Mouse (Mus musculus): Measurements from ENCODE around the gene Tsks.
A peak's percentile ranks its signal among the peaks of the same experiment; 100 is the strongest.

The Tsks gene

DNA sequence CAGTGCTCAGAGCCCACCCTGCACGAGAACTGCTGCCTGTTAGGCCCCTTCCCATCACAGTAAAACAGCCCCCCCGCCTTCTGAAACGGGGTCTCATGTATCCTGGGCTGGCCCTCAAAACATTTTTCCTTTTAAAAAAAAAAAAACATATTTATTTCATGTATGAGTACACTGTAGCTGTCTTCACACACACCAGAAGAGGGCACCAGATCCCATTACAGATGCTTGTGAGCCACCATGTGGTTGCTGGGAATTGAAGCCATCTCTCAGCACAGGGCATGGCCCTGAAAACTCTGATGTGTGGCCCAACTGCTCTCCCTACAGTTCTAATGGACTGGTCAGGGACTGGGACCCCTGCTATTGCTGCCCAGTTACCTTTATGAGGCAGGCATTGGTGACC, 35.3 kb downstream of the Tsks start:
- DNase-seq (ENCODE audit: low spot score): no peak

DNA sequence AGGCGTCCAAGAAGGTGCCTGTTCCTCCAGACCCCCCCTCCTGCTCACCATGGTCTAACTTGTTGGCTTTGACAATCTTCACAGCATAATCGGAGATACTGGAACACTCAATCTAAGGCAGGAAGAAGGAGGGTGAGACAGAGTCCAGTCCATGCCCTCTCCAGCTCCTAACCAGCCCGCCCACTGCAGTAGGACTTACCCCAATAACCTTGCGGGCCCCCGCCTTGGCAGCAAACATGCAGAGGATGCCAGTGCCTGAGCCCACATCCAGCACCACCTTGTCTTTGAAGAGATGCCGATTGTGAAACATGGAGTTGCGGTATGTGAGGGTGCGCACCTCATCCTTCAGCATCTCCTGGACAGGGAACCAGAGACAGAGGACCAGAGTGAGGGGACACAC, 38.5 kb downstream of the Tsks start:
- no peak for DNase-seq (ENCODE audit: low spot score)

DNA sequence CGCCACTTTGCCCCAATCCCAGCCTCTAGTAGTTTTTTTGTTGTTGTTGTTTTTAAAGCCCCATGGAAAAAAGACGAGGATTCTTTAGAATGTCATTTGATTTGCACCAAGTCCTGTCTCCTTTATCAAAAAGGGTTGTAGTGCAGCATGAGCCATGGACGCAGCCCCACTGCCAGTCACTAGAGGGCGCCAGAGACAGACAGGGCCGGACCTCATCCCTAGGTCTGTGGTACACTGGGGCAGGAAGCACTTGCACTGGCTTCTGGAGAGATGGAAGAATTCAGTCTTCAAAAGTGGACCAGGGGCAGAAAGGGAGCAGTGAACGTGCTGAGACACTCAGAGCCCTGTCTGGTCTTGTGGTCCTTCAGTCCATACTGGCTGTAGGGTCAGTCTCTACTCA, 40.1 kb downstream of the Tsks start:
- peak; percentile 88 for DNase-seq (ENCODE audit: low spot score)

DNA sequence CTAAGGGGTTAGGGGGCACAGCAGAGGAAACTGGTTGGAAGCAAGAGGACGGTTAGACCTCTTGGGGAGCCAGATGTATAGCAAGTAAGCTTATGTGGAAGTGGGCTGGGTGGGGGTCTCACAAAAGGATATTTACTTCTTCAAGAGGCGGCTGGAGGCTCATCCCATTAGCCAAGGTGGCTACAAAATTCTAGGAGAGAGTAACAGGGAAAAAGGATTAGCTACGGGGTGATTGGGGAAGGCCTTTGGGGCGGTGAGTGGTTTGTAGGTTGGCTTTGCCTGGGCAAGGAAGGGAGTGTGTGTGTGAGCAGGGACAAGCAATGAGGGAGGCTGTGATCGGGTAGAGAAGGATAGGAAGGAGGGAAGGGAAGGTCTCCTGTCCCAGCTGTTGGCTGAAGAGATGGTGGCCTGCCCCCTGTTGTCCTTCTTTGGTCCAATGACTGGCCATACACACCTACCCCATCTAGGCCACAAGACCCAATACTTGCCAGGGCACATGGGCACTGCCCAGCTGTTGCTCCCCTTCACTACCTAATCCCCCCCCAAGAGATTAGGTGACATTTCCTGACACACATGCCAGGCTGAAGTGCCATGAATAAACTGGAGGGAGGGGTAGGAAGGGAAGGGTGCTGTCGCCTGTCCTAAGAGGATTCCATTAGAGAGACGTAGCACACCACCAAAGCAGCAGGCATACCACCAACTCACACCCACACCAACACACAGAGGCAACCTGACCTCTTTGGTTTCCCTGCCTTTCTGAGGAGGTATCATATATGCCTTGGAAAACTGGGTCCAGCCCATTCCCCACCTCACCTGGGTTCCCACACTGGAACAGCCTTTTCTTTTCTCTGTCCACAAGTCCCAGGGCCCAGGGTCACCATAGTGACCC, 41.2 kb downstream of the Tsks start:
- no peak for DNase-seq (ENCODE audit: low spot score)

DNA sequence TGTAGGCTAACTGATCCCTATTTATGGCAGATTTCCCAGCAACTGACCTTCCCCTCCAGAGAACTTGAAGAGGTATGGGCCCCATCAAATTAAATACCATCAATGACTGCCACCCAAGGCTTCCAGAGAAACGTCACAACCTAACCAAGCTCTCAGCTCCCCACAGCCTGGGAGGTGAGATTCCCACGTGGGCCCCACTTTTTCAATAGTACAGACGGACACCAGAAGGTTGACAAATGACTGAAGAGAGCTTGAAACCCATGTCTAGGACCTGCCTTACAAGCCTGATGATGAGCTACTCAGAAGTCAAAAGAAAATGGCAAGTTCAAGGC, 41.8 kb downstream of the Tsks start:
- no peak for DNase-seq (ENCODE audit: low spot score)

DNA sequence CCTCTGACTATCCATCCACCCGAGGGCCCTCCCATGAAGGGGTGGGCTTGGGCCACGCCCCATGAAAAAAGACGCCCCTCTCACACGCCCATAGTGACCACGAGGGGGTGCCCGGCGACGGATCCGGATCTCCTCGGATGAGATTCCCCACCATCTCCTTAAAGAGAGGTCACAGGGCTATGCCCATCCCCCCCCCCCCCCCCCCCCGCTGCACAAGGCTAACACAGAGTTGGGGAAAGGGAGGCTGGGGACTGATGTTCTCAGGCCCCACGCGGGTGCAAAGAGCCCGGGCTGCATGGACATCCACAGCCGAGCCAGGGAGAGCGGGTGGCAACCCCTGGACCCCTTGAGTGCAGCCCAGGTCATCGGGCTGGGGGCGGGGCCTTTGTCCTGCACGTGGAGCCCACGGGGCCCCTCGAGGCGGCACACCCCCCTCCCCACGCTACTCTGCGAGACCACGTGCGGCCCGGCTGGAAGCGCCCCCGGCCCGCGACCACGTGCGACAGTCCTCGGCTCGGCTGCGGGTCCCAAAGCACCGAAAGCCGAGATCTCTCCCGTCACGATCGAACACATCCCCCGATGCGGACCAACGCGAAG, 42.7 kb downstream of the Tsks start:
- peak; percentile 66 for DNase-seq (ENCODE audit: low spot score)

DNA sequence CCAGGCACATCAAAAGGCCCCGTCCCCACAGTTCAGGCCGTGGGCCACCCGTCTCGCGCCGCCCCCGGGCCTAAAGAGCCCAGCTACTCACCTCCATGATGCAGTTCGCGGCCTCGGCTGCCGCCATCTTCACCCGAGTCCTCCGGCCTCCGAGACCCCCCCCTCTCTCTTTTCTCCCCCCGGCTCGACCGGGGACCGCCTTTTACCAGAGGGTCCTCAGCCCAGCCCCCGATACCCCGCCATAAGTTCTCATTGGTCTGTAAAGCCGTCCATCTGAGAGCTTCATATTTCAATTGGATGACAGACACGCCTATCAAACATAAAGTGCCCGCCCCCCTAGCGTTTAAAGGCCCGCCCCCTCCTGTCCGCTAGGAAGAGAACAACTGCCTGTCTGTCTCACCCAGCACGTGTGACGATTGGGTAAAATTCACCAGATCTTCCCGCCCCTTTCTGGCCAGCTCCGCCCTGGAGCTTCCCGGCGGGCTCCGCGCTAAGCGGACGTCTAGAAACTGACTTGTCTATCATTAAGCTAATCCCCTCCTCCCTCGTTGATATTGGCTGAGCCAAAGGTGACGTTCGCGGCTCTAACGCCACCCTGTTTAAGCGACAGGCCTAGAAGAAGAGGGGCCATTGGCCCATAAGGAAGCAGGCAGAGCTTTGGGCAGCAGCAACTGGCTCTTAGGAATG, 43.3 kb downstream of the Tsks start, which contains the start of gene Prmt1:
TSS of gene Prmt1 (minus strand) at position 377 of the 687 bp plus-strand sequence.
- peak; percentile 100 for DNase-seq (ENCODE audit: low spot score)

DNA sequence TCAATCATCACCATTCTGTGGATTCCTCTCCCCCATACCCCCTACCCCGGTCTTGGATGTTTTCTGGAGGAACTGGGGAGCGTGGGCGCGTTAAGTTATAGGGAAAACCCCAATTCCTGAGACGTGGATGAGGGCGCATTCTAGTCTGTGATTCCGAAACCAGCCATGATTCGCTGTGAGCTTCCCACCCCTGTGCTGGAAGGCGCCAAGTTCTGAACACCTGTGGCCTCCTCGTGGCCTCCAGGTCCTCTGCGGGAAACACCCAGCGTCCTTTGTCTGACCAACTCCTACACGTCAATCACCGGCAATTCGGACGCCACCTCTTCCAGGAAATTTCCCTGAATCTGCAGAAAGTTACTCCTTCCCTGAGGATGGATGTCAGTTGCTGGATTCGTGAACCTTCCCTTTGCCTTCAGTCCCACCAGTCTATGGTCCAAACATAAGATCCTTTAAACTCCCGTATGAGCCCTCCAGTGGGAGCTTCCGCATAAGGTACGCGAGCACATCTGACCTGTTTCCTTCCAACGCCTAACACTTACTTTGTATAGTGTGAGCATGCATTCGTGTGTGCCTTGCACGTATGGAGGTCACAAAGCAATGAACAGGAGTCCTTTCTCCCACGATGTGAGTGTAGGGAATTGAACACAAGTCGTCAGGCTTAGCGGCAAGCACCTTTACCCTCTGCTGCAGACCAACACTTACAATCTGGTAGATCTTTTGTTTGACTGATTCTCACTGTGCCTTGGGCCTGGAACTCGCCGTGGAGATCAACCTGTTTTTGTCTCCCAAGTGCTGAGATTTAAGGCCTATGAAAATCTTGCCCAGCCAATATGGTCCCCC, 44.1 kb downstream of the Tsks start:
- no peak for DNase-seq (ENCODE audit: low spot score)

DNA sequence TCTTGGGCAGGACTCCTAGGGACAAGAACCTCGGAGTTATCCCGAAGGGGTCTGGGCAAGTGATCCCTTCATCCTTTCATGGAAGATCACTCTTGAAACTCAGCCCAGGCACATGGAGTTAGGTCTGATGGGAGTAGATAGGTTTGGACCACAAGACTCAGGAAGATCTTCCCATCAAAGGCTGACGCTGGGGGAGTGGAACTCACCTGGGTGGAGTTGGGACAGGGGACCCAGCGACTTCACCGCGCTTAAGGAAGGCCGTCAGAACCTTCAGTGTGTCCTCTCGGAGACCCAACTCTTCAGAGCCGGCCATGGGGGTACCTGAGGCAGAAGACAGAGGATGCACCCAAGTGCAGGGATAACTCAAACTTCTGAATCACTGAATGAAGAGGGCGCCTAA, 53.7 kb downstream of the Tsks start:
- no peak for DNase-seq (ENCODE audit: low spot score)

DNA sequence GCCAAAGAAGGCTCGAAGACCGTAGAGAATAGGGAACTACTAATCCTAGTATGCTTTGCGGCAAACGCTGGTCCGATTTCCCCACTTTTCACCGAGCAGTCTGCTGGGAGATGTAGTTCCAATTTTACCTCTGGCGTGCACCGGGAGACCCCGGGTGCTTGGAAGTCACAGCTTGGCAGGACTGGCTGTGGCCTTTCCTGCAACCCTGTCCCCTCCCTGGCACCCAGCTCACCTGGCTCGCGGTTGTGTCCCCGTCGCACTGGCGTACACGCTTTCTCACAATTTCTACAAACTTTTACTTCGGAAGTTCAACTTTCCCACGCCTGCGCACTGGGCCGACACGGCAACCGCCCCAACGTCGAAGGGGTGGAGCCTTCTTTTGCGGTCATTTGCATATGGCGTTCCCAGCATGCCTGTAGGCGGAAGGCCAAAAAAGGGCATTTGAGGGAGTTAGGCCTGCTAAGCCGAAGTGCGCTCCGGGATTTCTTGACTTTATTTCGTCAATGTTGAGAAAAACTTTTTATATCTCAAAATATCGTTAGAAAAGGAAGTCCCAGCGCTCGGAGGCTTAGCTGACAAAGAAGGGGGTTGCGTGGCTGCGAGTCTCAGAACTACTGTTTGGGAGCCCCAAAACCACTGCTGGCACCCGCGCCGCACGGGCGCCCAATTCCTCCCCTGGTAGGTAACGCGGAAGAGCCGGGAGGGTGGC, 54.4 kb downstream of the Tsks start, which contains the start of gene Irf3:
TSS of gene Irf3 (plus strand) at position 418 of the 709 bp plus-strand sequence.
- DNase-seq (ENCODE audit: low spot score): peak; percentile 98

DNA sequence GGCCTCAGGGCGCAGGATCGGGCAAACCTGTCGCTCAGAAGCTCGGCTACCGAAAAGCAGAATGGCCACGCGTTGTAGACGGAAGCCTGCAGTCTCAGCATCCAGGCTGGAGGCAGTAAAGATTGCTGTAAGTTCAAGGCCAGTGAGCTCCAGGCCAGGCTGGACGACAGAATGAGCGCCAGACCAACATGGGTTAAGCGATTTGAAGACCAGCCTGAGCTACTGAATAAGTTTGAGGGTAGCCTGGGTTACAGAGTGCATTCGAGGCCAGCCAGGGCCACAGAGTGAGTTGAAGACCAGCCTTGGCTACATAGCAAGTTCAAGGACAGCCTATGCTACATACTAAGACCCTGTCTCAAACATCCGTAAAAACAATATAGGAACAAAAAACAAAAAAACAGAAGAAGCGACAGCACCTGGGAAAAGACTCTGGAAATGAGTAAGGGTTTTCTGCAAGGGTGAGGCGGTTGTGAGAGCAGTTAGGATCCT, 55.0 kb downstream of the Tsks start:
- no peak for DNase-seq (ENCODE audit: low spot score)

DNA sequence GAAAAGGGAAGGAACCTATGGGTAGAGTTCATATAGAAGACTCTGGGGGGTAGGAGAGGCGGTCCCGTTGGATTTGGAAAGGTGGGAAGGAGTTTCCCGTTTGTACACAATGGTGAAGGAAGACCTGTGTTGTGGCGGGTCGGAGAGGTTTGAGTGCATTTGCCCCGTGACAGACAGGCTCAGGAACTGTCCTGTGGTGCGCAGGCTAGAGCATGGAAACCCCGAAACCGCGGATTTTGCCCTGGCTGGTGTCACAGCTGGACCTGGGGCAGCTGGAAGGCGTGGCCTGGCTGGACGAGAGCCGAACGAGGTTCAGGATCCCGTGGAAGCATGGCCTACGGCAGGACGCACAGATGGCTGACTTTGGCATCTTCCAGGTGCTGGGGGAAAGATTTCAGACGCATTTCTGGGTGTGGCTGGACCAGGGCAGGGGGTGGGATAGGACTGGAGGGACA, 55.5 kb downstream of the Tsks start, which contains the start of gene Bcl2l12:
TSS of gene Bcl2l12 (minus strand) at position 212 of the 455 bp plus-strand sequence.
- DNase-seq (ENCODE audit: low spot score): no peak

DNA sequence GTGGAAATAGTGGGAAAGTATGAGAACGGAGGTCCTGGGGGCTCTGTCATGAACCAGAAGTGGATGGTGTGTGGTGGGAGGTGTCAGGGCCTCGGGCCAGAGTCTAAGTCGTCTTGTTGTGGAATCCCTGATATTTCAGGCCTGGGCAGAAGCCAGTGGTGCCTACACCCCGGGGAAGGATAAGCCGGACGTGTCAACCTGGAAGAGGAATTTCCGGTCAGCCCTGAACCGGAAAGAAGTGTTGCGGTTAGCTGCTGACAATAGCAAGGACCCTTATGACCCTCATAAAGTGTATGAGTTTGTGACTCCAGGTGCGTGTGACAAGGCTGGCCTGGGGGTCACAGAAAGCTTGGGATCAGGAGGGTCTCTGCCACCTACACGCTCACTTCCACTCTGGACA, 56.7 kb downstream of the Tsks start:
- no peak for DNase-seq (ENCODE audit: low spot score)

DNA sequence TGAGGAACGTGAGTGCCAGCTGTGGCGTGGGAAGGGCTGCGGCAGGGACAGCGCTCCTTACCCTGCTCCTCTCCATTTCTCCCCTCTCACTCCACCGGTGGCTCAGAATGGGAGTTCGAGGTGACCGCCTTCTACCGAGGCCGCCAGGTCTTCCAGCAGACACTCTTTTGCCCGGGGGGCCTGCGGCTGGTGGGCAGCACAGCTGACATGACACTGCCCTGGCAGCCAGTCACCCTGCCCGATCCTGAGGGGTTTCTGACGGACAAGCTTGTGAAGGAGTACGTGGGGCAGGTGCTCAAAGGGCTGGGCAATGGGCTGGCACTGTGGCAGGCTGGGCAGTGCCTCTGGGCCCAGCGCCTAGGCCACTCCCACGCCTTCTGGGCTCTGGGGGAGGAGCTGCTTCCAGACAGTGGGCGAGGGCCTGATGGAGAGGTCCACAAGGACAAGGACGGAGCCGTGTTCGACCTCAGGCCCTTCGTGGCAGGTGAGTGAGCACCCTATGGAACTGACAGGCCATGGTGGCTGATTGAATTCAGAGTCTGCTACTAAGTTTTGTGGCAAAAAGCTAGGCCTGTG, 57.6 kb downstream of the Tsks start:
- no peak for DNase-seq (ENCODE audit: low spot score)

DNA sequence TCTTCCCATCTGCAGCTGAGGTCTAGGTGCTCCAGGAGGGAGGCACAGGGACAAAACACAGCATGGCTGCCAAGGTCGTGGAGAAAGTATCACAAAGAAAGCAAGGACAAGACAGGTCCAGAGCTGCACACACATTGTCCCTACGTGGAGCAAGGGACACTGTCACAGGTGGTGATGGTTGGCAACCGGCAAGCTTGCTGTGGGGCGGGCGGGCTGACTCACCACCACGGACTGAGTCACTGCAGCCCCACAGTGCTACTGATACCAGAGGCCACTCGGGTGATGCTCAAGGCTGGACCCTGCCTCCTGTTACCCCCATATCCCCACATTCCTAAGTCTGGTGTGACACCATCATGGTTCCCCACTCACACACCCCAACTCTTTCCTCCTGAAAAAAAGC, 59.4 kb downstream of the Tsks start:
- no peak for DNase-seq (ENCODE audit: low spot score)

DNA sequence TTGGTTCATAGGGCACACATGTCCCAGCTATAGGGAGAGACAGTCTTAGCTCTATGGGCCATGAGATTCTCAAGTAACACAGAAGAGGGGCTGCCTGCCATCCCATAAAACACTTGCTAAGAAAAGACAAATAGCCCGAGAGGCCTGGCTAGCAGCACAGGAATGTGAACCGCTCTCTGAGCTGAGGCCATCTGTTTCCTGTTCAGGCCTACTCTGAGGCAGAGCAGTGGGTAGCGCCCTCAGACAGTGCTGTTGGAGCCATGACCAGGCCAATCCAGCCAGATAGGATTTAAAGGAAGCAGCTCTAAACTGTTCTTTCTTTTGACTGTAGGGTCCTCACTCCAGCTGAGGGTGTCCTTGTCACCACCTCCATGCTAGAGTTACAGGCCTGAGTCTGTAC, 61.5 kb downstream of the Tsks start:
- DNase-seq (ENCODE audit: low spot score): no peak

DNA sequence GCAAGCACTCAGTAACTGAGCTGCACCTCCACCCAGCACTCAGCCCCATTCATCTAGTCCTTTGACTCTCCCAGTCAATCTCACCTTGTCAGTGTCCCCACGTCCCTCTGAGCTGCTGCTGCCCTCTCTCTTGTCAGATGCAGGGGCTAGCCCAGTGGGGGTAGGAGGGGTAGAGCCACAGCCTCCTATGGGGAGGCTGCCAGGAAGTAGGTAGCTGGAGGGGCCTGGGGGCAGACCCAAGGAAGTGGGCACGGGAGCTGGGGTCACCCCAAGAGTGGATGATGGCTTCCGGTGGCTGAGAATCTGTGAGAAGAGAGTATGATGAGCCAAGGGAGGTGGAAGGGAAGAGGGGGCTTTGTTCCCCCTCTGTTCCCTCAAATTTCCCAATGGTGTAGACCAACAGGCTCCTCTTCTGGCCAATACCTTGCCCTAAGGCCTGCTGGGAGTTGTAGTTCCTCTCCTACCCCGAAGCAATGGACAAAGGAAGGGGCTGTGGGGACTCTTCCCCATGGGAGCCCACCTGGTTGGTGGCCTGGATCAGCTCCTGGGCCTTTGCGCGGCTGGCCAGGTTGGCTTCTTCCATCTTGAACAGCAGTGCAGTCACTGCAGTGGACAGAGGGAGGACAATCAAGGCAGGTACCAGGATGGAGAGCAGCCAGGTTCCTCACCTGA, 62.5 kb downstream of the Tsks start:
- DNase-seq (ENCODE audit: low spot score): no peak

DNA sequence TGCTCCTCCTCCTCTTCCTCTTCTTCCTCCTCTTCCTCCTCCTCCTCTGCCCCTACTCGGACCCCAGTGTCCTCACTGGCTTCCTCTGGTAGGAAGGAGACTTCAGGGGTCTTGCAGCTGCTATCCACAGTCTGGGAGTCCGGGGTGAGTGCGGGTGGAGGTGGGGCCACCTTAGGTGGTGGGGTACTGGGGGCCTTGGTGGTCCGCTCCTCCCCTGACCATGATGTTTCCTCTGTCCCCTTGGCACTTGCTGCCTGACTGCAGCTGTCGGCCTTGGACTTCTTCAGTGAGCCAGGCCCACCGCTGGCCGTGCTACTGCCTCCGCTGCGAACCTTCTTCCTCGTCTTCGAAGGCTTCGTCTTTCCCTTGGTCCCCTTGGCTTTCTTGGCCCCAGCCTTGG, 63.5 kb downstream of the Tsks start:
- DNase-seq (ENCODE audit: low spot score): no peak

DNA sequence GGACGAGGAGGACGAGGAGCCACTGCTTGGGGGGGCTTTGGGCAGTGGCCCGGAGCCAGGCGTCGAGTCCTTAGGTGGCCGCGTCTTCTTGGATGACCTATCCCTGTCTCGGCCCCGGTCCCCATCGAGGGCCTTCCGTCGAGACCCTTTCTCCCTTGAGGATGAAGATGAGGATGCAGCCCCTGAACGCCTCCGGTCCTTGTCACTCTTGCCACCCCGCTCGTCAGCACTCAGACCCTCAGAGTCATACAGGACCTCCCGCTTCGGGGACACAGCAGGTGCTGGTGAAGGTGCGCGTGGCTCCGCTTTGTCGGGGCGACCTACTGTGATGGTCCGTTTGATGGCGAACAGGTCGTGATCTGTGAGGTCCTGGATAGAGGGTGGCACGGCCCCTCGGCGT, 64.1 kb downstream of the Tsks start:
- DNase-seq (ENCODE audit: low spot score): no peak
